Mouse (Mus musculus) ES-Bruce4 (cell line): ENCODE measurements at regions not wholly inside any gene's neighbourhood (a gene's known extent, or its start where the extent isn't known, plus 50 kb on each side); places are given as distances from the start of the nearest gene placed in this dataset.

Experiments used
- CTCF ChIP-seq: IDR thresholded peaks from one replicate; pipeline ENCODE4 v1.8.1; 2011; ENCODE audit warnings: low read depth, low read length
- POLR2A ChIP-seq: IDR thresholded peaks from one replicate; pipeline ENCODE4 v1.8.1; 2011; ENCODE audit warnings: low read length; ENCODE audit not compliant: insufficient read depth

GRCm38 (mm10) chr9:23024061-23024460 lies 198.8 kb upstream of the Bmper start:
- TF ChIP-seq CTCF (no peak), POLR2A (no peak)
